Mouse (Mus musculus) forebrain, embryonic 11.5 days (tissue): ENCODE results near the gene Gaa. TPM values are rescaled to one million over a fixed set of nuclear protein-coding genes. Genes with fewer than 3 reads are reported as not detected.

Experiments used
- ATAC-seq: fragments of 200-750 bp; cut with Nextera tagmentation; replicated peaks from 2 replicates; pipeline ENCODE4 v1.8.0; 2017; ENCODE audit warnings: moderate TSS enrichment; ENCODE audit not compliant: low FRiP score
- DNase-seq: peaks from one replicate; pipeline ENCODE4 v3.0.0-alpha.2; 2017; ENCODE audit warnings: low spot score
- H3K27ac ChIP-seq: fragments of 300-500 bp; sonication (generic); 2 replicates; pipeline ENCODE4 v1.5.1; 2014; ENCODE audit warnings: low read depth, low read length
- H3K27me3 ChIP-seq: fragments of 300-500 bp; sonication (generic); 2 replicates; pipeline ENCODE4 v1.6.1; 2014; ENCODE audit warnings: mild to moderate bottlenecking, low read length, mixed read lengths; ENCODE audit not compliant: control insufficient read depth, insufficient read depth
- H3K36me3 ChIP-seq: fragments of 300-500 bp; sonication (generic); 2 replicates; pipeline ENCODE4 v1.6.1; 2014; ENCODE audit warnings: mild to moderate bottlenecking, low read length, moderate library complexity, mixed read lengths; ENCODE audit not compliant: control insufficient read depth, insufficient read depth
- H3K4me1 ChIP-seq: fragments of 300-500 bp; sonication (generic); replicated peaks from 2 replicates; pipeline ENCODE4 v1.6.1; 2014; ENCODE audit warnings: low read length, mixed read lengths; ENCODE audit not compliant: control insufficient read depth, insufficient read depth
- H3K4me2 ChIP-seq: fragments of 300-500 bp; sonication (generic); 2 replicates; pipeline ENCODE4 v1.6.1; 2014; ENCODE audit warnings: low read depth, mild to moderate bottlenecking, low read length, moderate library complexity, mixed read lengths; ENCODE audit not compliant: severe bottlenecking
- H3K4me3 ChIP-seq: fragments of 300-500 bp; sonication (generic); 2 replicates; pipeline ENCODE4 v1.5.1; 2014; ENCODE audit warnings: low read depth, low read length
- H3K9ac ChIP-seq: fragments of 300-500 bp; sonication (generic); 2 replicates; pipeline ENCODE4 v1.6.1; 2014; ENCODE audit warnings: low read length
- H3K9me3 ChIP-seq: fragments of 300-500 bp; sonication (generic); 2 replicates; pipeline ENCODE4 v1.6.1; 2016; ENCODE audit warnings: low read length, mixed read lengths; ENCODE audit not compliant: control insufficient read depth
- WGBS: fragments of 180-500 bp; shearing (Covaris S2); extraction: QIAGEN DNeasy Blood & Tissue Kit; methylation state at CpG from one replicate; pipeline ENCODE4 v1.1.7; 2014; 5-methylcytosine and 5-hydroxymethylcytosine counted together
- polyA plus RNA-seq: library from polyadenylated mRNA; unstranded; fragments of >200 nt; fragmentation: Nextera tagmentation; extraction: Ambion mirVana; gene quantifications from 2 replicates; pipeline ENCODE4 v1.2.1, GENCODE M21; 2014

Gene Gaa
- polyA plus RNA-seq, 1 experiment from 2014 or later: 28.4 TPM

DNA sequence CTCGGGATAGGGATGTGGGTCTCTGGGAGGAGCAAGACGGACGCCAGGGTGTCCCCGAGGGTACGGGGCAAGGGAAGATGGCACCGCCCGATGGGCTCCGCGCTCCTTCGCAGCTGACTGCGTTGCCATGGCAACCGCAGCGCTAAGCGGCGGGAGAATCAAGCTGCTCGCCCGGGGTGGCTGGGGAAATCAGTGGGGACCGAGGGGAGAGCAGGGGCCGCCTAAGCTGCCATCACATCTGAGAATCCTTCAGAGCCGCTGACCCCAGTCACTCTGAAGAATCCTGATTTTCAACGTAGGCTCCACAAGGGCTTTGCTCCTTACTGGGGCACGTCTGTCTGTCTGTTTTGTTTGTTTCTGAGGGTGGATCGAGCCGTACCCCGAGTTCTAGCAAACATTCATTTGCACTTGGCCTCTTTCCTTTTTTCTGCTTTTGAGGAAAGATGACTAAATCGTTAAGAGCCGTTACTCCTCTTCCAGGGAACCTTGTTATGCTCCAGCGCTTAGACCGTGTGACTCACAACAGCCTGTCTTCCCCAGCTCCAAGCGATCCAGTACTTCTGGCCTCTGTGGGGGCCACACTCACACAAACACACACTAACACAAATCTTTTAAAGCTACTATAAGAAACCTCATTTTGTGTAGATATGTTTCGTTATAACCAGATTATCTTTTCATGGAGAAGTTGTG is 32.7 kb downstream of the Gaa start:
- Histone ChIP-seq H3K4me2 (peak overlapping the region; percentile 88), H3K9ac (peak overlapping the region; percentile 96), H3K36me3 (peaks cover 12% of the 10 kb centered on the region), H3K27ac (peak overlapping the region; percentile 97), H3K9me3 (no peaks in the 10 kb centered on the region), H3K4me1 (peaks cover 9% of the 10 kb centered on the region), H3K4me3 (peak overlapping the region; percentile 93), H3K27me3 (no peaks in the 10 kb centered on the region)
- DNase-seq (no peak), ATAC-seq (0 out of 2 replicates have a peak, but pooled peaks have one; percentile 22)
- WGBS: 2% methylated on average over 31 of the region's 31 CpGs

DNA sequence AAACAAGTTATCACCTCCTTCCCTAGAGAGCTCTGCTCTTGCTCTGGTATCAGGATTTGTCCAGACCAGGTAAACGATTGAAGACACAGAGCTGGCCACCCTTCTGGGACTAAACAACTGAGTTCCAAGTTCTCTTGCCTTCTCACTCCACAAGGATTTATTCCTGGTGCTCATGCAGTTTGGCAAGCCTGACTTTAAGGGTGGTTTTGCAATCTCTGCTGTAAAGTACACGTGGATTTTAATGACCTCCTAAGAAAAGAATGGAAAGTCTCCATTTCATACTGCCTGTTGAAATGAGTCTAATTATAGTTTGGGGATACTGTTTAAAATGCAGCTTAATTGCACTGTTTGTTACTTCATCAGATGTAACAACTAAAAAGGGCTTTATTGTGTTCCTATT is 33.3 kb downstream of the Gaa start:
- DNase-seq: no peak
- Histone ChIP-seq H3K9me3 (no peaks in the 10 kb centered on the region), H3K27me3 (no peaks in the 10 kb centered on the region), H3K4me1 (peaks cover 9% of the 10 kb centered on the region), H3K9ac (peak overlapping the region; percentile 96; the same call in 1 of the 2 replicates), H3K36me3 (peaks cover 7% of the 10 kb centered on the region; the same call in 1 of the 2 replicates), H3K4me2 (peak overlapping the region; percentile 88), H3K27ac (peak overlapping the region; percentile 97; the same call in 1 of the 2 replicates), H3K4me3 (peak overlapping the region; percentile 93; the same call in 1 of the 2 replicates)
- 44% methylated on average over 2 of the region's 2 CpGs for WGBS
- no peak for ATAC-seq

DNA sequence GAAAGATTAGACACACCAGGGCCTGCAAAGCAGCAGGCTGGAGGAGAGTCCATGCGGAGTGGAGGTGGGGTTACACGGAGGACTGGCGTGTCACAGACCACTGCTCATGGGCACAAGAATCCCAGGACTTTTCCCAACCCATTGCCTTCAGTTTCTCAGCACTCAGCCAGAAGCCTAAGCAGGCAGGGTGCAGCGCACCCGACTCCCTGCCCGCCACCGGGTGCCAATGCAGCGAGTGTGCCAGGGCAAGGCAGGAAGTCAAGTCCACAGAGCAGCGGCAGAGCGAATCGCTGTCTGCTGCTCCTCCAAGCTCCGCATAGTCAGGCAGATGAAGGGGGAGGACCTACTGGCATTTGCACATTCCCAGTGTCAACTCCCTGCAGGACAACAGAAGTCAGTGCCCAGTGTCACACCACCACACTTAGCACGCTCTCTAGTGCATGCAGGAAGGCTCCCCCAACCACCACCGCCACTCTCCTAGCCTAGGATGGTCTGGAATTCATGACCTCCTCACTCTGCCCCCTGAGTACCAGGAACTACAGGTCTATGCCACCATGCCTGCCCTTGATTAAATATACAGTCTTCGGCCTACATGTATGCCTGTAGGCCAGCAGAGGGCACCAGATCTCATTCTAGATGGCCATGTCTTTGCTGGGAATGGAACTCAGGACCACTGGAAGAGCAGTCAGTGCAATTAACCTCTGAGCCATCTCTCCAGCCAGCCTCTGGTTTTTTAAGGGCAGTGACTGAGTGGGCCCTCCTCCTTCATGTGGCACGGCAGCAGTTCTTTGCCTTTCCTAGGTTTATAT is 37.4 kb downstream of the Gaa start:
- no peak overlapping the region for H3K4me2 ChIP-seq
- ATAC-seq (no peak), DNase-seq (peak; percentile 78)
- no peaks in the 10 kb centered on the region for H3K27me3 ChIP-seq
- no peak overlapping the region for H3K4me3 ChIP-seq
- WGBS: 47% methylated on average over 16 of the region's 16 CpGs
- no peak overlapping the region for H3K9ac ChIP-seq
- H3K9me3 ChIP-seq: no peaks in the 10 kb centered on the region
- H3K4me1 ChIP-seq: no peaks in the 10 kb centered on the region
- H3K27ac ChIP-seq: no peak overlapping the region
- no peaks in the 10 kb centered on the region for H3K36me3 ChIP-seq

DNA sequence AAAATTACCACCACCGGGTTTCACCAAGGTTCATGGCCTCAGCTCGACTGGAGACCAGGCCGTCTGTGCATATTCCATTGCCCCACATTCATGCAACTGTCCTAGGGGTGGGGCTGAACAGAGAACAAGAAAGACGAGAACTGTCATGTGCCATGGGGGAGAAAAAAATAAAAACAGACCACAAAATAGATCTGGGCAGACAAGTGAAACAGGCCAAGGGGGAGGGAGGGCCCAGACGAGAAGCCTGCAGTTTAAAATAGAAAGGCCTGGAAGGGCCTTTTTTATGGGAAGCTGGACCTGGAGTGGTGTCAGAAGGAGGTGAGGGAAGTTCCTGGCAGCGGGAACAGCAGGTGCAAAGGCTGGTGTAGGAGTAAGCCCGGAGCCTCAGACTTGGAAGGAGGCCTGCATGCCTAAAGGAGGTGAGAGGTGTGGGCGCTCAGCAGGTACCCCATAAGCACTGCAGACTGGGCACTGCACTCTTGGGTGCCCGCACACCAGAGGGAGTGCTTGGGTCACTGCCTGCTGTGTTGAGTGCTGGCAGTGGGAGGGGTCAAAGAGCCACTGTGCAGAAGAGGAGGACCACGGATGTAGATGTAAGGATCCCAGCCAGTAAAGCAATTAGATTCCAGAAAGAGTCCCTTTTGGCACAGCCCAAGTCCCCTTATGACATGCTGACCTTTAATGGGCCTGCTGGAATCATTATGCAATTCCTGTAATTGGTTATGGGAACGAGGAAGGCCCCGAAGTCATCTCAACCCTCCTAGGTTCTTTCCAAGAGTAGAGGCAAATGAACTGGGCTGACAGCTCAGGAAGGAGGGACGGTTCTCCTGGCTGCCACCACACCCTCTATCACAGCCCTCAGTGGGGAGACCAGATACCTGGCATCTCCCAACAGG is 39.3 kb downstream of the Gaa start:
- no peak for ATAC-seq
- no peaks in the 10 kb centered on the region for H3K27me3 ChIP-seq
- H3K36me3 ChIP-seq: no peaks in the 10 kb centered on the region
- H3K27ac ChIP-seq: no peak overlapping the region
- no peaks in the 10 kb centered on the region for H3K9me3 ChIP-seq
- 70% methylated on average over 13 of the region's 13 CpGs for WGBS
- H3K9ac ChIP-seq: no peak overlapping the region
- H3K4me1 ChIP-seq: no peaks in the 10 kb centered on the region
- H3K4me2 ChIP-seq: no peak overlapping the region
- H3K4me3 ChIP-seq: no peak overlapping the region
- no peak for DNase-seq

DNA sequence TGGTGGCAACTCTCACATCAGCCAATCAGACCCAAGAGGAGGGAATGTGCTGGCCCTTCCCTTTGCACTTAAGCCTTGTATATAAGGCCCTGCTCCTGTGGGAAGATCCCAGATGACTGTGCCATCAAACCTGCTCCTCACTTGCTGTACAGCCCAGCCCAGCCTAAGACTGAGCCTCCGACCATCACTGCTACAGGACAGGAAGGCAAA is 39.9 kb downstream of the Gaa start, which contains the start of gene Card14:
Card14 (plus strand) TSS at position 111 of the 210 bp plus-strand sequence.
- Histone ChIP-seq H3K27ac (no peak within 1 kb of the TSS), H3K9ac (no peak within 1 kb of the TSS), H3K4me3 (no peak within 1 kb of the TSS), H3K27me3 (no peaks in the 10 kb centered on the region), H3K4me1 (no peaks in the 10 kb centered on the region), H3K36me3 (no peaks in the 10 kb centered on the region), H3K4me2 (no peak within 1 kb of the TSS), H3K9me3 (no peaks in the 10 kb centered on the region)
- ATAC-seq (no peak), DNase-seq (no peak)
- 60% methylated on average over 1 of the region's 1 CpGs for WGBS

DNA sequence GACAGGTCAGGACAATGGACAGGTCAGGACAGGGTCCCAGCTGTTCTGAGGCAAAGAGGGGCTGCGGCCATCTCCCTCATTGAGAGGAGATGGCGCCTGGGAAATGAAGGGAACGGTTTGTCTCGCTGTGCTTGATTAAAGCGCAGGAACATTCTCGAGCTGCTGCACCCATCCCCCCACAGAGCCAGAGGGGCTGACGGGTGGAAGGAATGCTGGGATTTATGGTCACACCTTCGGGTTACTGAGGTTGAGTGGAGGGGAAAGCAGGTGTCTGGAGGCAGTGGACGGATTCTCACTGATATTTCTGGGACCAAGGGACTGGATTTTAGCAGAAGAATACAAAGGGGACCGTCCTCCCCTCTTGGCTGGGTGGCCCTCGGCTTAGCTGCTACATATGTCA is 40.2 kb downstream of the Gaa start:
- 36% methylated on average over 11 of the region's 11 CpGs for WGBS
- no peak overlapping the region for H3K9ac ChIP-seq
- no peak overlapping the region for H3K27ac ChIP-seq
- no peak overlapping the region for H3K4me2 ChIP-seq
- no peaks in the 10 kb centered on the region for H3K27me3 ChIP-seq
- ATAC-seq (no peak), DNase-seq (no peak)
- H3K4me1 ChIP-seq: no peaks in the 10 kb centered on the region
- H3K36me3 ChIP-seq: no peaks in the 10 kb centered on the region
- H3K9me3 ChIP-seq: no peaks in the 10 kb centered on the region
- no peak overlapping the region for H3K4me3 ChIP-seq

DNA sequence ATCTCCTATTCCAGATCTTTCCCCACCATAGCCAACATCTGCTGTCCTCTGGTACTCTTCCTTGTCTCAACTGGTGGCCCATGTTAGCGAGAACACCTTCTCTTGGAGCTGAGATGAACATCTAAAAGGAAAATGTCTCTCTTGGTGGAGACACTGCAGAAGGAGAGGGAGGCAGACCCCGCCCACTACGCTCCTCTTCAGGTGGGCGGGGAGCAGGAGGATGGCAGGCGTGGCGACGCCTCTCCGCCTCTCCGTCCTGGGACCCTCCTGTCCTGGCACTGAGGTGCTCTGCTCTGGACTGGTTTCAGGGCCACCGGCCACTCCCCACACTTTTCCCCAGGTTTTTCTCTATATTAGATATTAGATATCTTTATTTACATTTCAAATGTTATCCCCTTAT is 42.9 kb downstream of the Gaa start:
- no peaks in the 10 kb centered on the region for H3K9me3 ChIP-seq
- H3K27ac ChIP-seq: no peak overlapping the region
- no peak overlapping the region for H3K4me2 ChIP-seq
- no peak overlapping the region for H3K9ac ChIP-seq
- no peak overlapping the region for H3K4me3 ChIP-seq
- H3K4me1 ChIP-seq: no peaks in the 10 kb centered on the region
- H3K36me3 ChIP-seq: no peaks in the 10 kb centered on the region
- ATAC-seq (no peak), DNase-seq (no peak)
- no peaks in the 10 kb centered on the region for H3K27me3 ChIP-seq
- 17% methylated on average over 10 of the region's 10 CpGs for WGBS

DNA sequence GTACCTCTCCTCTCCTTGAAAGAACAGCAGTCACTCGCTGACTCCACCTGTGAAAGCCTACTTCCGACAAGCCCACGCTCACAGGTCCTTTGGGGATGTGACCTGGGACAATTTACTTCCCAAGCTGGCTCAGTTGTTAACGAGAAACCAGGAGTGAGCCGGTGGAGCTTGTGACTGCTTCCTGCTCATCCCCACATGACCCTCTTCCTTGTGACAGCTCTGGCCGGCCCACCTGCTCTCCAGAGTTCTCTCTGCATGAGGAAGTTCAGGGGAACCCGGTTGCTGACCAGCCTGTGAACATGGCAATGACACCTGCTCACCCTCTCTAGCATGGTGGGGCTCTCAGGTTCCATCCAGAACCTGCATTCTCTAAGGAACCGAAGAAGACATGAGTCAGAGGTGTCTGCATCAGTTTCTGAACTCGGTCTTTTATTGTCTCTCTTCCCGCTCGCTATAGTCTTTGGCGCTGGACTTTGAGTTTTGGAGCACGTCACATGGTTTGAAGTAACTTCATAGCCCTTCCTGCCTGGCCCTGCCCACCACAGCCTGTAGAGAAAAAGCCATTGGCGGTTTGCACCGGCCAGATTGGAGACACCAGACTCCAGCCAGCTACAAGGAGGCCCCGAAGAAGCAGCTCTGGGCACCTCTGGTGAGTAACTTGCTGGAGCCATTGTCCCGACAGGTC is 46.7 kb downstream of the Gaa start:
- Histone ChIP-seq H3K4me3 (no peak overlapping the region), H3K27me3 (no peaks in the 10 kb centered on the region)

More for the DNA sequence above, 46.7 kb downstream of the Gaa start:
- ATAC-seq: no peak
- Histone ChIP-seq H3K4me2 (no peak overlapping the region), H3K9ac (no peak overlapping the region), H3K4me1 (no peaks in the 10 kb centered on the region), H3K9me3 (no peaks in the 10 kb centered on the region), H3K36me3 (no peaks in the 10 kb centered on the region), H3K27ac (no peak overlapping the region)
- 85% methylated on average over 17 of the region's 17 CpGs for WGBS
- DNase-seq: no peak
